13 mouse cellular contexts compared by ENCODE assay signal in the genomic region with DNA sequence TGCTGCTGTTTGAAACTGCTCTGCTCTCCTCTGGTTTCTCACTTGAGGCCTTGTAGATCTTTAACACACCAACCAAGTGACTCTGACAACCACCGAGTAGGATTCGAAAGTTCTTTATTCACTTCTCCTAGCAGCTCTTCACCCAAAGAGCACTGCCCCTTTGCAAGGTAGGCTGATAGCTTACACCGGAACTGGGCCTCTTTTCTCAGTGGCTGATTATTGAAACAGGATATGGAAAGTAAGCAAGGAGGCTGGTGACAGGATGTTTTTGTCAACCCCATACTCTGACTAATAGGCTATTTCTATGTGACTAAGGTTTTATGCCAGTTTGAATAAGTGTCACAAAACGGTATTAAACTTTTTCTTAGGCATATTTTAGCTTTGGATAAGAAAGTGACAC.
DNase-seq lines count a peak whose midpoint lies in the region; ATAC-seq lines count a peak whose summit lies in the region.
"Had no signal": no experiment of that assay in that cellular context is flagged by ENCODE, and none has a peak within 500 bp of the region (broad histone marks: within the 10 kb centered on the region; RNA-seq: fewer than 3 reads in every experiment).

No protein-coding gene starts in this region.

- intact Hi-C loops in left cerebral cortex, postnatal 14 days (cut with DNase I): no loop called here

- ATAC-seq in common myeloid progenitor, adult 5-6 weeks (replicated peaks; ENCODE audit: low read depth, poor library complexity, severe bottlenecking): peak; percentile 47
- ATAC-seq in megakaryocyte progenitor cell, adult 5-6 weeks (replicated peaks; ENCODE audit: poor library complexity): no peak; the same call in 1 of the 2 replicates
- ATAC-seq: forebrain, postnatal 0 days had no signal

- peak; percentile 7 for DNase-seq in thymus, postnatal 14 days
- DNase-seq in thymus, adult 18-20 months: no peak
- peak; percentile 78 for DNase-seq in CD4-positive, CD25-positive, alpha-beta regulatory T cell, adult 2 months (ENCODE audit: low read depth, low spot score)
- peak; percentile 28 to 56 for DNase-seq in natural killer cell, adult 2 months (ENCODE audit: low spot score in 2 of 2)
- DNase-seq in left cerebral cortex, postnatal 14 days (ENCODE audit: low spot score in 2 of 2): no peak
- DNase-seq: adrenal gland, adult 8-10 months; cerebellum, adult 11 months; cerebellum, postnatal 14 days; forebrain, postnatal 0 days; kidney, adult 11 months; lung, postnatal 14 days had no signal

Comparison
In these comparisons a context has a peak if more than half of its experiments do, and no peak if none do; other contexts are left out.
1. DNase-seq: peak in thymus, postnatal 14 days (single experiment), CD4-positive, CD25-positive, alpha-beta regulatory T cell, adult 2 months (single experiment) and natural killer cell, adult 2 months (2 of 2); none in thymus, adult 18-20 months (0 of 2) and left cerebral cortex, postnatal 14 days (0 of 2).